Mouse (Mus musculus) stomach, embryonic 14.5 days (tissue): ENCODE data around the gene Flt3l. TPM values are rescaled to one million over a fixed set of nuclear protein-coding genes. Genes with fewer than 3 reads are reported as not detected.
A peak's percentile ranks its signal among the peaks of the same experiment; 100 is the strongest.

ENCODE experiments used
- ATAC-seq: fragments of 200-750 bp; cut with Nextera tagmentation; 2 replicates; pipeline ENCODE4 v1.8.0; 2017; ENCODE audit warnings: low read depth, moderate TSS enrichment; ENCODE audit not compliant: insufficient number of reproducible peaks, insufficient read depth, low FRiP score
- H3K27ac ChIP-seq: fragments of 300-500 bp; sonication (generic); 2 replicates; pipeline ENCODE4 v1.5.1; 2014; ENCODE audit warnings: mild to moderate bottlenecking, low read length, moderate library complexity, mixed read lengths
- H3K27me3 ChIP-seq: fragments of 300-500 bp; sonication (generic); 2 replicates; pipeline ENCODE4 v1.6.1; 2014; ENCODE audit warnings: low read length, control low read depth, mixed read lengths; ENCODE audit not compliant: control insufficient read depth, insufficient read depth
- H3K36me3 ChIP-seq: fragments of 300-500 bp; sonication (generic); 2 replicates; pipeline ENCODE4 v1.6.1; 2014; ENCODE audit warnings: mild to moderate bottlenecking, control low read depth, low read length, moderate library complexity, mixed read lengths; ENCODE audit not compliant: control insufficient read depth, insufficient read depth
- H3K4me1 ChIP-seq: fragments of 300-500 bp; sonication (generic); 2 replicates; pipeline ENCODE4 v1.6.1; 2014; ENCODE audit warnings: low read length, control low read depth, mixed read lengths; ENCODE audit not compliant: control insufficient read depth, insufficient read depth
- H3K4me2 ChIP-seq: fragments of 300-500 bp; sonication (generic); replicated peaks from 2 replicates; pipeline ENCODE4 v1.6.1; 2014; ENCODE audit warnings: low read depth, low read length, control low read depth
- H3K4me3 ChIP-seq: fragments of 300-500 bp; sonication (generic); 2 replicates; pipeline ENCODE4 v1.5.1; 2014; ENCODE audit warnings: low read depth, low read length, control low read depth
- H3K9ac ChIP-seq: fragments of 300-500 bp; sonication (generic); replicated peaks from 2 replicates; pipeline ENCODE4 v1.6.1; 2014; ENCODE audit warnings: low read depth, mild to moderate bottlenecking, control low read depth, low read length, moderate library complexity, mixed read lengths
- H3K9me3 ChIP-seq: fragments of 300-500 bp; sonication (generic); 2 replicates; pipeline ENCODE4 v1.6.1; 2016; ENCODE audit warnings: low read depth, low read length, control low read depth; ENCODE audit not compliant: control insufficient read depth
- WGBS: fragments of 180-500 bp; shearing (Covaris S2); extraction: QIAGEN DNeasy Blood & Tissue Kit; methylation state at CpG from one replicate; pipeline ENCODE4 v1.1.7; 2014; 5-methylcytosine and 5-hydroxymethylcytosine counted together
- polyA plus RNA-seq: library from polyadenylated mRNA; unstranded; fragments of >200 nt; fragmentation: Nextera tagmentation; extraction: Ambion mirVana; gene quantifications from 2 replicates; pipeline ENCODE4 v1.2.1, GENCODE M21; 2014

The Flt3l gene
- polyA plus RNA-seq, 1 experiment from 2014 or later = 2.9 TPM

- Histone ChIP-seq H3K9ac (no peak overlapping the region), H3K9me3 (no peaks in the 10 kb centered on the region), H3K27ac (peak overlapping the region; percentile 33; the same call in 1 of the 2 replicates), H3K4me2 (no peak overlapping the region), H3K27me3 (no peaks in the 10 kb centered on the region), H3K4me3 (no peak overlapping the region), H3K36me3 (peaks cover 64% of the 10 kb centered on the region), H3K4me1 (peaks cover 20% of the 10 kb centered on the region)
- ATAC-seq = no peak
These were observed 14.3 kb downstream of the Flt3l start for GRCm38 (mm10) chr7:45121966-45122365.

- Histone ChIP-seq H3K4me2 (no peak overlapping the region), H3K36me3 (peaks cover 58% of the 10 kb centered on the region)
These were observed 14.8 kb downstream of the Flt3l start for GRCm38 (mm10) chr7:45121404-45121803.

GRCm38 (mm10) chr7:45119780-45120709 is 16.2 kb downstream of the Flt3l start:
- H3K4me3 ChIP-seq = no peak overlapping the region
- no peaks in the 10 kb centered on the region for H3K9me3 ChIP-seq
- H3K4me2 ChIP-seq = no peak overlapping the region
- peaks cover 10% of the 10 kb centered on the region; the same call in 1 of the 2 replicates for H3K4me1 ChIP-seq
- no peak overlapping the region for H3K27ac ChIP-seq
- no peak overlapping the region for H3K9ac ChIP-seq
- 81% methylated on average over 5 of the region's 5 CpGs for WGBS
- peaks cover 45% of the 10 kb centered on the region for H3K36me3 ChIP-seq
- H3K27me3 ChIP-seq = no peaks in the 10 kb centered on the region
- ATAC-seq = no peak

More at GRCm38 (mm10) chr7:45121404-45121803, 14.8 kb downstream of the Flt3l start:
- no peak overlapping the region for H3K4me3 ChIP-seq
- no peaks in the 10 kb centered on the region for H3K9me3 ChIP-seq
- H3K27ac ChIP-seq = no peak overlapping the region; the same call in 1 of the 2 replicates
- WGBS = 49% methylated on average over 8 of the region's 8 CpGs
- H3K9ac ChIP-seq = no peak overlapping the region
- no peak for ATAC-seq
- peaks cover 15% of the 10 kb centered on the region for H3K4me1 ChIP-seq
- H3K27me3 ChIP-seq = no peaks in the 10 kb centered on the region

- no peak overlapping the region for H3K27ac ChIP-seq
- 91% methylated on average over 6 of the region's 6 CpGs for whole genome bisulfite sequencing
- H3K9me3 ChIP-seq = no peaks in the 10 kb centered on the region
- no peak overlapping the region for H3K9ac ChIP-seq
- no peaks in the 10 kb centered on the region for H3K27me3 ChIP-seq
- H3K4me1 ChIP-seq = peaks cover 10% of the 10 kb centered on the region; the same call in 1 of the 2 replicates
- ATAC-seq = no peak
- no peak overlapping the region for H3K4me2 ChIP-seq
- no peak overlapping the region for H3K4me3 ChIP-seq
- peaks cover 41% of the 10 kb centered on the region for H3K36me3 ChIP-seq
These were observed 17.9 kb downstream of the Flt3l start for GRCm38 (mm10) chr7:45118336-45118735.

GRCm38 (mm10) chr7:45117566-45117965 is 18.7 kb downstream of the Flt3l start:
- ATAC-seq = no peak
- no peak overlapping the region for H3K9ac ChIP-seq
- WGBS = 70% methylated on average over 8 of the region's 8 CpGs
- H3K4me2 ChIP-seq = no peak overlapping the region
- peaks cover 3% of the 10 kb centered on the region; the same call in 1 of the 2 replicates for H3K4me1 ChIP-seq
- H3K27me3 ChIP-seq = no peaks in the 10 kb centered on the region
- no peak overlapping the region for H3K4me3 ChIP-seq
- H3K27ac ChIP-seq = no peak overlapping the region
- H3K9me3 ChIP-seq = no peaks in the 10 kb centered on the region
- H3K36me3 ChIP-seq = peaks cover 35% of the 10 kb centered on the region

- no peak overlapping the region for H3K27ac ChIP-seq
These were observed 22.8 kb downstream of the Flt3l start for GRCm38 (mm10) chr7:45113476-45113875.

GRCm38 (mm10) chr7:45112529-45112928 is 23.7 kb downstream of the Flt3l start:
- Histone ChIP-seq H3K27ac (no peak overlapping the region), H3K4me2 (no peak overlapping the region), H3K9ac (no peak overlapping the region), H3K4me3 (no peak overlapping the region), H3K27me3 (no peaks in the 10 kb centered on the region), H3K36me3 (no peaks in the 10 kb centered on the region), H3K4me1 (no peaks in the 10 kb centered on the region), H3K9me3 (no peaks in the 10 kb centered on the region)
- no peak for ATAC-seq
- WGBS = 42% methylated on average over 3 of the region's 3 CpGs

More at GRCm38 (mm10) chr7:45113476-45113875, 22.8 kb downstream of the Flt3l start:
- Histone ChIP-seq H3K4me1 (no peaks in the 10 kb centered on the region), H3K27me3 (no peaks in the 10 kb centered on the region), H3K9me3 (no peaks in the 10 kb centered on the region), H3K4me3 (no peak overlapping the region), H3K36me3 (no peaks in the 10 kb centered on the region), H3K9ac (no peak overlapping the region), H3K4me2 (no peak overlapping the region)
- ATAC-seq = no peak
- 75% methylated on average over 2 of the region's 2 CpGs for WGBS

- no peak overlapping the region for H3K27ac ChIP-seq
- no peaks in the 10 kb centered on the region for H3K27me3 ChIP-seq
- H3K4me1 ChIP-seq = no peaks in the 10 kb centered on the region
- no peaks in the 10 kb centered on the region for H3K9me3 ChIP-seq
- H3K9ac ChIP-seq = no peak overlapping the region
- H3K36me3 ChIP-seq = no peaks in the 10 kb centered on the region
- ATAC-seq = no peak
- H3K4me3 ChIP-seq = no peak overlapping the region
- WGBS = 59% methylated on average over 2 of the region's 2 CpGs
- H3K4me2 ChIP-seq = no peak overlapping the region
These were observed 24.3 kb downstream of the Flt3l start for GRCm38 (mm10) chr7:45111940-45112339.
